Mouse (Mus musculus) right cerebral cortex, postnatal 4 days (tissue): ENCODE measurements around the gene Cdcp1.
A peak's percentile ranks its signal among the peaks of the same experiment; 100 is the strongest.

Experiments used
- DNase-seq: peaks from one replicate; pipeline ENCODE4 v3.0.0-alpha.2; 2022

Cdcp1 gene

GRCm38 (mm10) chr9:123207895-123208294 lies 7.9 kb downstream of the Cdcp1 start:
- no peak for DNase-seq

GRCm38 (mm10) chr9:123206948-123207347 lies 8.9 kb downstream of the Cdcp1 start:
- no peak for DNase-seq

- DNase-seq = no peak
Measured at GRCm38 (mm10) chr9:123206526-123206925, 9.3 kb downstream of the Cdcp1 start.

GRCm38 (mm10) chr9:123200116-123200515 lies 15.7 kb downstream of the Cdcp1 start:
- no peak for DNase-seq

- DNase-seq = no peak
Measured at GRCm38 (mm10) chr9:123188271-123188670, 27.6 kb downstream of the Cdcp1 start.

- no peak for DNase-seq
Measured at GRCm38 (mm10) chr9:123187589-123187988, 28.2 kb downstream of the Cdcp1 start.

GRCm38 (mm10) chr9:123186151-123186550 lies 29.7 kb downstream of the Cdcp1 start:
- DNase-seq = no peak

GRCm38 (mm10) chr9:123185546-123185945 lies 30.3 kb downstream of the Cdcp1 start:
- no peak for DNase-seq

GRCm38 (mm10) chr9:123183226-123183625 lies 32.6 kb downstream of the Cdcp1 start:
- no peak for DNase-seq

- DNase-seq = no peak
Measured at GRCm38 (mm10) chr9:123180003-123180402, 35.8 kb downstream of the Cdcp1 start.

- no peak for DNase-seq
Measured at GRCm38 (mm10) chr9:123177380-123178048, 38.3 kb downstream of the Cdcp1 start.

- no peak for DNase-seq
Measured at GRCm38 (mm10) chr9:123174356-123174755, 41.5 kb downstream of the Cdcp1 start.

- no peak for DNase-seq
Measured at GRCm38 (mm10) chr9:123173760-123174159, 42.1 kb downstream of the Cdcp1 start.

- no peak for DNase-seq
Measured at GRCm38 (mm10) chr9:123165781-123166443, 49.9 kb downstream of the Cdcp1 start.

GRCm38 (mm10) chr9:123162985-123163694 lies 52.7 kb downstream of the Cdcp1 start:
- no peak for DNase-seq

GRCm38 (mm10) chr9:123161792-123162191 lies 54.0 kb downstream of the Cdcp1 start:
- DNase-seq = no peak

GRCm38 (mm10) chr9:123159330-123159729 lies 56.5 kb downstream of the Cdcp1 start:
- peak; percentile 76 for DNase-seq

- DNase-seq = peak; percentile 18
Measured at GRCm38 (mm10) chr9:123158125-123158836, 57.6 kb downstream of the Cdcp1 start.

GRCm38 (mm10) chr9:123157699-123158098 lies 58.1 kb downstream of the Cdcp1 start:
- no peak for DNase-seq

- DNase-seq = peak; percentile 51
Measured at GRCm38 (mm10) chr9:123156910-123157361, 58.9 kb downstream of the Cdcp1 start.

GRCm38 (mm10) chr9:123153121-123153520 lies 62.7 kb downstream of the Cdcp1 start:
- DNase-seq = no peak

- no peak for DNase-seq
Measured at GRCm38 (mm10) chr9:123152026-123152425, 63.8 kb downstream of the Cdcp1 start.

- no peak for DNase-seq
Measured at GRCm38 (mm10) chr9:123151561-123151960, 64.3 kb downstream of the Cdcp1 start.
